Mouse (Mus musculus) testis, adult 2 months (tissue): ENCODE measurements at regions not wholly inside any gene's neighbourhood (a gene's known extent, or its start where the extent isn't known, plus 50 kb on each side); places are given as distances from the start of the nearest gene placed in this dataset.
"Not testable (repeated sequence)": the region's sequence is repeated elsewhere in the genome, so short reads cannot be mapped to it uniquely, and the experiment has no call there.

ENCODE experiments used
- H3K27ac ChIP-seq: fragments of 200-500 bp; 2 replicates; pipeline ENCODE4 v1.5.1; 2012; ENCODE audit warnings: low read depth, low read length; ENCODE audit not compliant: control insufficient read depth, insufficient read depth
- H3K27me3 ChIP-seq: fragments of 200-500 bp; 2 replicates; pipeline ENCODE4 v1.6.1; 2012; ENCODE audit warnings: mild to moderate bottlenecking, low read length, moderate library complexity; ENCODE audit not compliant: control insufficient read depth, insufficient read depth
- H3K36me3 ChIP-seq: fragments of 200-500 bp; 2 replicates; pipeline ENCODE4 v1.6.1; 2012; ENCODE audit warnings: mild to moderate bottlenecking, low read length; ENCODE audit not compliant: control insufficient read depth, insufficient read depth
- H3K4me1 ChIP-seq: fragments of 200-500 bp; 2 replicates; pipeline ENCODE4 v1.6.1; 2012; ENCODE audit warnings: low read length; ENCODE audit not compliant: control insufficient read depth, insufficient read depth
- H3K4me3 ChIP-seq: fragments of 200-500 bp; 2 replicates; pipeline ENCODE4 v1.5.1; 2012; ENCODE audit warnings: low read depth, mild to moderate bottlenecking, low read length, moderate library complexity, mixed read lengths; ENCODE audit not compliant: control insufficient read depth
- CTCF ChIP-seq: fragments of 200-500 bp; IDR thresholded peaks from 2 replicates; pipeline ENCODE4 v1.5.1; 2012; ENCODE audit warnings: low read depth, mild to moderate bottlenecking, inconsistent platforms, low read length, moderate library complexity; ENCODE audit not compliant: control insufficient read depth, insufficient read depth, insufficient replicate concordance
- POLR2A ChIP-seq: fragments of 200-500 bp; IDR thresholded peaks from 2 replicates; pipeline ENCODE4 v1.6.1; 2012; ENCODE audit warnings: low read depth, mild to moderate bottlenecking, inconsistent platforms, low read length, moderate library complexity; ENCODE audit not compliant: control insufficient read depth

- no peaks in the 10 kb centered on the region for H3K27me3 ChIP-seq
- no peaks in the 10 kb centered on the region for H3K36me3 ChIP-seq
- H3K4me1 ChIP-seq = no peaks in the 10 kb centered on the region
- no peak overlapping the region for H3K27ac ChIP-seq
- no peak for TF ChIP-seq CTCF
- H3K4me3 ChIP-seq = no peak overlapping the region
Observed at GRCm38 (mm10) chr13:5373191-5373590, 488.1 kb upstream of the Klf6 start.

- H3K4me3 ChIP-seq = no peak overlapping the region
Observed at GRCm38 (mm10) chr13:5408226-5408804, 453.0 kb upstream of the Klf6 start.

GRCm38 (mm10) chr13:5412052-5412451 is 449.2 kb upstream of the Klf6 start:
- no peak overlapping the region for H3K4me3 ChIP-seq
- no peak for TF ChIP-seq CTCF
- no peak for TF ChIP-seq POLR2A

More at GRCm38 (mm10) chr13:5408226-5408804, 453.0 kb upstream of the Klf6 start:
- Histone ChIP-seq H3K27me3 (no peaks in the 10 kb centered on the region), H3K4me1 (no peaks in the 10 kb centered on the region), H3K36me3 (no peaks in the 10 kb centered on the region), H3K27ac (no peak overlapping the region)
- TF ChIP-seq CTCF (no peak), POLR2A (no peak)

GRCm38 (mm10) chr13:5413009-5413408 is 448.3 kb upstream of the Klf6 start:
- H3K4me1 ChIP-seq, H3K36me3 ChIP-seq, H3K27ac ChIP-seq, H3K27me3 ChIP-seq, H3K4me3 ChIP-seq: not testable (repeated sequence)

More at GRCm38 (mm10) chr13:5412052-5412451, 449.2 kb upstream of the Klf6 start:
- H3K27ac ChIP-seq = no peak overlapping the region
- H3K4me1 ChIP-seq = no peaks in the 10 kb centered on the region
- no peaks in the 10 kb centered on the region for H3K36me3 ChIP-seq
- no peaks in the 10 kb centered on the region for H3K27me3 ChIP-seq

- H3K4me3 ChIP-seq = no peak overlapping the region
- no peaks in the 10 kb centered on the region for H3K4me1 ChIP-seq
- H3K27ac ChIP-seq = no peak overlapping the region
- no peaks in the 10 kb centered on the region for H3K36me3 ChIP-seq
- no peaks in the 10 kb centered on the region for H3K27me3 ChIP-seq
- no peak for TF ChIP-seq CTCF
- no peak for TF ChIP-seq POLR2A
Observed at GRCm38 (mm10) chr13:5424110-5424509, 437.2 kb upstream of the Klf6 start.

GRCm38 (mm10) chr13:5425491-5426232 is 435.6 kb upstream of the Klf6 start:
- no peaks in the 10 kb centered on the region for H3K4me1 ChIP-seq
- H3K36me3 ChIP-seq = no peaks in the 10 kb centered on the region
- no peak overlapping the region for H3K27ac ChIP-seq
- no peak overlapping the region for H3K4me3 ChIP-seq
- H3K27me3 ChIP-seq = no peaks in the 10 kb centered on the region
- no peak for TF ChIP-seq POLR2A
- no peak for TF ChIP-seq CTCF

- TF ChIP-seq POLR2A = no peak
- TF ChIP-seq CTCF = no peak
- no peaks in the 10 kb centered on the region for H3K4me1 ChIP-seq
- H3K36me3 ChIP-seq = no peaks in the 10 kb centered on the region
- no peak overlapping the region for H3K4me3 ChIP-seq
- H3K27me3 ChIP-seq = no peaks in the 10 kb centered on the region
- H3K27ac ChIP-seq = no peak overlapping the region
Observed at GRCm38 (mm10) chr13:5433652-5434051, 427.6 kb upstream of the Klf6 start.
